Mouse (Mus musculus): ENCODE data around the gene Tmem176b. TPM values are rescaled to one million over a fixed set of nuclear protein-coding genes. Genes with fewer than 3 reads are reported as not detected.

Tmem176b gene
- polyA plus RNA-seq, 1 experiment, result 1,024 TPM

GRCm38 (mm10) chr6:48845086-48845485 lies 3.8 kb upstream of the Tmem176b start:
- TF ChIP-seq POLR2A (IDR thresholded peaks at IDR 0.05; ENCODE audit: borderline replicate concordance, low read depth, low read length) (no peak), CTCF (IDR thresholded peaks at IDR 0.05; ENCODE audit: low read depth, low read length) (no peak)
- Histone ChIP-seq H3K4me3 (ENCODE audit: insufficient read depth, low read length) (no peak overlapping the region), H3K27ac (ENCODE audit: insufficient read depth, low read depth, low read length) (no peak overlapping the region), H3K4me1 (ENCODE audit: control insufficient read depth, insufficient read depth, low read length) (peaks cover 26% of the 10 kb centered on the region)

DNA sequence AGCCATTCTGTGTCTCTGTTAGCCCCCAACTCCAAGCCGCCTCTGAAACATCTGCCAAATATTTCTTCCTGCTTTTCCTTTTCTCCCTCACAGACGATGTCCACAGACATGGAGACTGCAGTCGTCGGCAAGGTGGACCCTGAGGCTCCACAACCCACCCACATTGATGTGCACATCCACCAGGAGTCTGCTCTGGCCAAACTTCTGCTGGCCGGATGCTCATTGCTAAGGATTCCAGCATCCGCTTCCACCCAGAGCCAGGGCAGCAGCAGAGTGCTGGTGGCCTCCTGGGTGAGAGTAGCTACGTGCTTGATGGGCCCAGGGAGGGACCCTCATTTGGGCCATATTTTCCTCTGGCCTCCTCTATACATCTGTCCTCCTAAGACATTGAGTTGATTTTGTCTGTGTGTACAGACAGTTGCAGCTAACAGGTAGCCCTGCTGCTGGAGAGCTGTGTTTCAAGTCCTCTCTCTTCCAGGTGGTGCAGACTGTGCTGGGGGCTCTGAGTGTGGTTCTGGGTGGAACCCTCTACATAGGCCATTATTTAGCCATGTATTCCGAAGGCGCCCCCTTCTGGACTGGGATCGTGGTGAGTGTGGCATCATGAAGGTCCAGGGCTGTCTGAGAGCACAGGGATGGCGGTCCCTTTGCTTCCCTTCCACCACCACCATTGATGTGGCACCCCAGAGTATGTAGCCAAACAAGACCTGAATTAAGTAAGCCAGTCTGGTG lies 981 bp upstream of the Tmem176b start:
- peak overlapping the region; percentile 66 for H3K4me3 ChIP-seq (ENCODE audit: insufficient read depth, low read length)
- peak overlapping the region; percentile 63; the same call in 1 of the 2 replicates for H3K27ac ChIP-seq (ENCODE audit: insufficient read depth, low read depth, low read length)
- H3K4me1 ChIP-seq (ENCODE audit: control insufficient read depth, insufficient read depth, low read length), result peaks cover 38% of the 10 kb centered on the region
- peak; percentile 70 for TF ChIP-seq CTCF (IDR thresholded peaks at IDR 0.05; ENCODE audit: low read depth, low read length)
- no peak for TF ChIP-seq POLR2A (IDR thresholded peaks at IDR 0.05; ENCODE audit: borderline replicate concordance, low read depth, low read length)

DNA sequence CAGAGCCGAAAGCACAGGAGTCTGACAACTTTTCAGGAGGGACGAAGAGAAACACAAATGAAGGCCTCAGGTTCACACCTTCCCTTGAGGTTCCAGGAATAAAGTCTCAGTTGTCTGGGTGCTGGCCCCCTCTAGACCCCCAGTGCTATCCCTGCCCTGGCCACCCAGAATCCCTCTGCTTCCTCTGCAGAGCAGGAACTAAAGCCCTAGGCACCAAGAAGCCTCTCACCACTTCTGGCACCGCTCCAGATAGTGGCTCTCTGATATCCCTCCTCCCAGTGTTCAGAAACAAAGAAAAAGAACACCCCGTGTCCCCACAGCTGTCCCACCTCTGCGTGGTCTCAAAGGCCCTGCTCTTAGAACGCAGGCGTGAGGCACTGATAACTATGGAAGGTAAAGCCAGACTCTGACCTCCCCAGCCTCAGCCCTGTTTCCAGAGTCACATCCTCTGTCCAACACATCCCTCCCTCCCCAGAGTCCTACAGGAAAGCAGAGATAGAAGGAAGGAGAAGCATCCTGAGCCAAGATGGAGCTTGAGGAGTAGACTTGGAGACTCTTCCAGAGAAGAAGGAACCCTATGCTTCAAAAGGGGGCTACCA lies 826 bp downstream of the Tmem176b start, which contains the start of gene Tmem176a:
Tmem176a (plus strand) TSS at position 549 of the 599 bp plus-strand sequence.
- Histone ChIP-seq H3K27ac (ENCODE audit: insufficient read depth, low read depth, low read length) (peak within 1 kb of the TSS; percentile 94), H3K4me1 (ENCODE audit: control insufficient read depth, insufficient read depth, low read length) (peaks cover 42% of the 10 kb centered on the region), H3K4me3 (ENCODE audit: insufficient read depth, low read length) (peak within 1 kb of the TSS; percentile 66)
- TF ChIP-seq CTCF (IDR thresholded peaks at IDR 0.05; ENCODE audit: low read depth, low read length) (no peak), POLR2A (IDR thresholded peaks at IDR 0.05; ENCODE audit: borderline replicate concordance, low read depth, low read length) (no peak)

DNA sequence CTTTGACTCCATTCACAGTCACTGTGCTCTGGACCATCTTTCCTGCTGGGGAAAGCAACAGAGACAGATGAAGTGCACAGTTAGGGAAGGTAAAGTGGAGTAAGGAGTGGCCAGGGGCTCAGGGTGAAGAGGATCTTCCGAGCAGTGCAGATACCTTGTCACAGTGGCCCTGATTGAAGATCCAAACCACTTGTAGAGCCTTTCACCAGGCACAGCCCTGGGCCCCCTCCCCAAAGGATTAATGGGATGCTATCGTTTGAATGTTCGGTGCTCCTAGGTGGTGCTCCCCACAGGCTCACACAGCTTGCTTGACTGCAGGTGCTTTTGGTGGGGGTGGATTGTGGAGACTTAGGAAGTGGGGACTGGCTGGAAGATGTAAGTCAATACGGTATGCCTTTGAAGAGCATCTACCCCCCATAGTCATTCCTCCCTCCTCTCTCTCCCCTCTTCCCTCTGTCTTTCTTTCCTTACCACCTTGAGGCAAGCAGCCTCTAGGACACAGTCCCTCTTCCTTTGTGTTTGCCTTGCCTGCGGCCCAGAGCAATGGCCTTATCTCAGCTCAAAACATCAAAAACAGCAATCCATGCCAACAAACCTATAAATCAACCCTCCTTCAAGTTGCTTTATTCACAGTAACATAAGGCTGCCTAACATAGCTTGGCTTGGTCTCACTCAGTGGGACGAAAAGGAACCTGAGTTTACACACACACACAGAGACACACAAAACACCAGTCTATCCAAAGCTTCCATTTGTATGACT lies 2.8 kb downstream of the Tmem176b start:
- peak overlapping the region; percentile 66 for H3K4me3 ChIP-seq (ENCODE audit: insufficient read depth, low read length)
- H3K27ac ChIP-seq (ENCODE audit: insufficient read depth, low read depth, low read length), result no peak overlapping the region
- peaks cover 56% of the 10 kb centered on the region for H3K4me1 ChIP-seq (ENCODE audit: control insufficient read depth, insufficient read depth, low read length)
- no peak for TF ChIP-seq POLR2A (IDR thresholded peaks at IDR 0.05; ENCODE audit: borderline replicate concordance, low read depth, low read length)
- TF ChIP-seq CTCF (IDR thresholded peaks at IDR 0.05; ENCODE audit: low read depth, low read length), result no peak

- TF ChIP-seq CTCF (IDR thresholded peaks at IDR 0.05; ENCODE audit: low read depth, low read length), result no peak
- no peak for TF ChIP-seq POLR2A (IDR thresholded peaks at IDR 0.05; ENCODE audit: borderline replicate concordance, low read depth, low read length)
- peaks cover 59% of the 10 kb centered on the region for H3K4me1 ChIP-seq (ENCODE audit: control insufficient read depth, insufficient read depth, low read length)
- no peak overlapping the region for H3K27ac ChIP-seq (ENCODE audit: insufficient read depth, low read depth, low read length)
- no peak overlapping the region for H3K4me3 ChIP-seq (ENCODE audit: insufficient read depth, low read length)
Observed at GRCm38 (mm10) chr6:48837516-48837915, 3.8 kb downstream of the Tmem176b start.

- TF ChIP-seq CTCF (IDR thresholded peaks at IDR 0.05; ENCODE audit: low read depth, low read length) (no peak), POLR2A (IDR thresholded peaks at IDR 0.05; ENCODE audit: borderline replicate concordance, low read depth, low read length) (no peak)
- Histone ChIP-seq H3K27ac (ENCODE audit: insufficient read depth, low read depth, low read length) (no peak overlapping the region), H3K4me3 (ENCODE audit: insufficient read depth, low read length) (no peak overlapping the region), H3K4me1 (ENCODE audit: control insufficient read depth, insufficient read depth, low read length) (peaks cover 65% of the 10 kb centered on the region)
Observed at GRCm38 (mm10) chr6:48836146-48836545, 5.2 kb downstream of the Tmem176b start.

DNA sequence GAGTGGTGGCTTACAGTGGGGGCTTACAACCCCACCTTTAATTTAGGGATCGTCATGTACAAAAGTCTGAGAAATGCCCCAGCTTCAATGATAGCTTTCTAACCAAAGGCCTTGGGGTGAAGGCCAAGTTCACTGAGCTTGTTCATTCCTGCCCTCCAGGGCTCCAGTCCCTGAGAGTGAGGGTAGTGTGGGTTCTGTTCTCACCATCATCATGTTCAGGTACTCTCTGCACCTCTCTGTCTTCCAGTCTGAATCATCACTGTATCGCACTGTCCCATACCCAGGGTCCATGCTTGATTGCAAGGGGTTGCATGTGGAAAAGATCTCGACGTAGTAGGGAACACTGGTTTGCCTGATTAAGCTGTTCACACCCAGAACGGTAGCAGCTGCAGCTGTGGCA lies 6.1 kb downstream of the Tmem176b start:
- TF ChIP-seq POLR2A (IDR thresholded peaks at IDR 0.05; ENCODE audit: borderline replicate concordance, low read depth, low read length), result no peak
- no peak for TF ChIP-seq CTCF (IDR thresholded peaks at IDR 0.05; ENCODE audit: low read depth, low read length)

DNA sequence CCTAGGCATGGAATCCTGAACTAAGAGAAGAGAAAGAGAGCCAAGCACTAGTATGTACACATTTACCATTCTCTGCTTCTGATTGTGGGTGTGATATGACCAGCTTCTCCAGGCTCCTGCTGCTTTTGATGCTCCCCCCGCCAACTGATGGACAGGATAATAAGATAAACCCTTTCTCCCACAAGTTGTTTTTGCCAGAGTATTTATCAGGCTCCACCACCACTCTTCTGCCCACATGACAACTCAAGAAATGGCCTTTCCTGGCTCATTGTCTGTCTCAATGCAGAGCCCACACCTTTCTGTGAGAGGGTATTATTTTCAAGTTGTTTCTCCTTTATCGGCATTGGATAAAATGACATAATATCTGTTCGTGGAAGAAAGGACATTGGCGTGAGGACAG lies 7.8 kb downstream of the Tmem176b start:
- TF ChIP-seq POLR2A (IDR thresholded peaks at IDR 0.05; ENCODE audit: borderline replicate concordance, low read depth, low read length), result no peak
- TF ChIP-seq CTCF (IDR thresholded peaks at IDR 0.05; ENCODE audit: low read depth, low read length), result no peak
- Histone ChIP-seq H3K4me3 (ENCODE audit: insufficient read depth, low read length) (no peak overlapping the region), H3K27ac (ENCODE audit: insufficient read depth, low read depth, low read length) (peak overlapping the region; percentile 96), H3K4me1 (ENCODE audit: control insufficient read depth, insufficient read depth, low read length) (peaks cover 85% of the 10 kb centered on the region)

More for the DNA sequence above, 6.1 kb downstream of the Tmem176b start:
- Histone ChIP-seq H3K27ac (ENCODE audit: insufficient read depth, low read depth, low read length) (no peak overlapping the region), H3K4me3 (ENCODE audit: insufficient read depth, low read length) (no peak overlapping the region), H3K4me1 (ENCODE audit: control insufficient read depth, insufficient read depth, low read length) (peaks cover 74% of the 10 kb centered on the region)

DNA sequence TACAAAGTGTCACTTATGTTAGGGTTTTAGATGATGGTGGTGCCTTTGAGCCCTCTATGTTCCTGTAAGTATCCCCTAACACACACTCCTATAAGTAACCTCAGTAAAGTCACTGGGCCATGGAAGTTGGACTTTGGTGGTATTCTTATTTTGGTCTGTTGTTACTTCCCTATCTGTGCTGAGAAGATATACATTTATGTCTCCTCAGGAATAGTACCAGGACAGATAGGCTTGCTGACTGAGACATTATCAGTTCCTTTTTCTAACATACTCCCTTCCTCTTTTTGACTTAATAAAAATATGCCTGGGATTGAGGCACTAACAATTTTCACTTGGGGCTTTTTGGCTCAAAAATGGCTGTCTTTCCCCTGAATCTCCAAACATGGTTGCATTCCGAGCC lies 8.9 kb downstream of the Tmem176b start:
- Histone ChIP-seq H3K4me3 (ENCODE audit: insufficient read depth, low read length) (no peak overlapping the region), H3K4me1 (ENCODE audit: control insufficient read depth, insufficient read depth, low read length) (peaks cover 83% of the 10 kb centered on the region), H3K27ac (ENCODE audit: insufficient read depth, low read depth, low read length) (peak overlapping the region; percentile 96)
- TF ChIP-seq CTCF (IDR thresholded peaks at IDR 0.05; ENCODE audit: low read depth, low read length), result no peak
- no peak for TF ChIP-seq POLR2A (IDR thresholded peaks at IDR 0.05; ENCODE audit: borderline replicate concordance, low read depth, low read length)
